Mouse (Mus musculus): ENCODE data around the gene Ikzf3.

Ikzf3 gene

GRCm38 (mm10) chr11:98446562-98447474, 99.0 kb downstream of the Ikzf3 start:
- DNase-seq (ENCODE audit: low spot score in 2 of 2) = peak in 1 of 2 experiments; percentile 22

DNA sequence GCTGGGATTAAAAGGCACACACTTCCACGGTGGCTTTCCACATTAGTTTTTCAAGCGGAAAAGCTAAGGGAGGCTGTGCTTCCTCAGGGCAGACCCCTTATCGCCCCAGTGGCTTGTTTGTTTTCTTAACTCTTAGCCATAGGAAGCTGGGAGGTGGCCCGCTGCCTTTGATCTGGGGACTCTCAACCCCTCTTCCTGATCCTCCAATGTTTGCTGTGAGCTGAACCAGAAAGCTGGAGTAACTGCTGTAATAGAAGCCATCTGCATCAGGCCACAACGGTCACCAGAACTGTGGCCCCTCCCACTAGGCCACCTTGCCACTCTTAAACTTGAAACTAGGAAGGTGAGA, 99.6 kb downstream of the Ikzf3 start, which contains the start of gene Grb7:
Gene Grb7, plus strand, starts transcription at position 182 of the 349 bp plus-strand sequence.
- no peak for DNase-seq (ENCODE audit: low spot score in 2 of 2)

DNA sequence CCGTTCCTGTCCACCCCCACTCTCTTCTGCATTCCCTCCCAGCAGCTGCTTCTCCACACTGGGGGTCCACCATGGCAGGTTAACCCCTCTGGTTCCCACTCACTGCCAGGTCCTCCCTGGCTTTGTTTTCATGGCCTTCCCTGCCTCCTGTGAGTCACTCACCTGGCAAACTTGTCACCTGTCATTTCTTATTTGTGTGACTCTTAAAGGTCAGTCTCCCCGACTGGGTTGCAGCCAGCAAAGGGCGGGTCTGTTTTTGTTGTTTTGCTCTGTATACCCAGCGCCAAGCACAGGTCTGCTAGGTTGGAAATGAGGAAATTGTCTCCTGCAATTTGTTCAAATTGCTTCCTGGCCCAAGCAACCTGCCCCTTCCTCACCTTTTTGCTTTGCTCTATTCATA, 100.2 kb downstream of the Ikzf3 start:
- DNase-seq (ENCODE audit: low spot score in 2 of 2) = no peak

DNA sequence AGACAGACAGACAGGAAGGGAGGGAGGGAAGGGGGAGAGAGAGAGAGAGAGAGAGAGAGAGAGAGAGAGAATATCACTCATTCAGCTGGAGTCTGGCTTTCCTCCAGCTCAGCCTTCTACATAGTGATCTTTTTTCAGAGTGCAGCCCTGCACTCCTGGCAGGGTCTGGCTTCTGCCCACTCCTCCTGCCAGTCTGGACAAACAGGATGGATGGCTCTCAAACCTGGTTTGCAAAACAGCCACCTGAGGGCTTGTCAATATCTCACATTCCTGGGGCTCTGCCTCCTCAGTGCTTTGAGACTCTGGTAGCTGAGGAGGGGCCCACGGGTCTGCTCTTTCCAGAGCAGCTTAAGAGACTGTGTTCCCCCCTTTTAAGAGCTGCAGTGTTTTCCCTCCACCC, 100.6 kb downstream of the Ikzf3 start:
- no peak for DNase-seq (ENCODE audit: low spot score in 2 of 2)

DNA sequence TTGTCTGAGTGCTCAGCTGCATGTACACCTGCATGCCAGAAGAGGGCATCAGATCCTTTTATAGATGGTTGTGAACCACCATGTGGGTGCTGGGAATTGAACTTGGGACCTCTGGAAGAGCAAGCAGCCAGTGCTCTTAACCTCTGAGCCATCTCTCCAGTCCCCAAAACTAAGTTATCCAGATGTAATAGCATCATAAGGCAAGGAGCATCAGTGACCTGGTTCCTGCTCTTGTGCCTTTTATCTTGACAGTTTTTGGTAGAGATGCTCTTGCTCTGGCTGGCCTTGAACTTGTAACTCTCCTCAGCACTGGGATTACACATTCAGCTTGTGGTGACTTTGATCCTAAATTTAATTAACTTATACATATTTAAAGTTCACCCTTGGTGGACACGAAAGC, 102.1 kb downstream of the Ikzf3 start:
- DNase-seq (ENCODE audit: low spot score in 2 of 2) = no peak

- DNase-seq (ENCODE audit: low spot score in 2 of 2) = peak; percentile 95 to 97
Observed at GRCm38 (mm10) chr11:98438331-98439158, 107.3 kb downstream of the Ikzf3 start, which contains the start of gene Mien1. TSS of gene Mien1 (minus strand) at chr11:98438991.

- DNase-seq (ENCODE audit: low spot score in 2 of 2) = no peak
Observed at GRCm38 (mm10) chr11:98437441-98437840, 108.4 kb downstream of the Ikzf3 start.

DNA sequence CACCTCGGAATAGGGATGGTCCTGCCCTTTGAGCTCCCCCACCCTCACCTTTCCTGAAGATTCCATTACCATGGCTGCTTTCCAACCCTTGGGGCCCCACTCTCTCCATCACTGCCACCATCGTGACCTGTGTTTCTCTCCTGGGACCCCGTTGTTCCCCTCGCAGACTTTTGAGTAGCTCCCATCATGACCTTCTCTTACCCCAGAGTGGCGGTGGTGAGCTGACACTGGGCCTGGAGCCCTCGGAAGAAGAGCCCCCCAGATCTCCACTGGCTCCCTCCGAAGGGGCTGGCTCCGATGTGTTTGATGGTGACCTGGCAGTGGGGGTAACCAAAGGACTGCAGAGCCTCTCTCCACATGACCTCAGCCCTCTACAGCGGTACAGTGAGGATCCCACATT, 110.1 kb downstream of the Ikzf3 start:
- no peak for DNase-seq (ENCODE audit: low spot score in 2 of 2)

GRCm38 (mm10) chr11:98431743-98432502, 113.9 kb downstream of the Ikzf3 start:
- no peak for DNase-seq (ENCODE audit: low spot score in 2 of 2)

DNA sequence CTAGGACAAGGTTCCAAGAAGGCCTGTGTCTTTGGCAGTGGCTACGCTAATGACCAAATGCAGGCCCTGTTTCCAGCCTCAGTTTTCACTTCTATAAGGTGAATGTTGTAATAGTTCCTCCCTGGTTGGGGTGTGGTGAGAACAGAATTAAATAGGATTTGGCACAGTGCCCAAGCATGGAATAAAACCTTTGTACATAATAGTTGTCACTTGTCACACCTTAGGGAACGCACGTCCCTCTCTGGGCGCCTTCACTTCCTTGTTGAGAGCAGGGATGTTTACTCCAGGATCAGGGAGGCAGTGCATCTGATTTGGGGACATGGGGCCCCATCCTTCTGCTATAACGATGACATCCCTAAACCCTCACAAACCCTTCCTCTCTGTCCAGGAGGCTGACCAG, 117.4 kb downstream of the Ikzf3 start:
- DNase-seq (ENCODE audit: low spot score in 2 of 2) = no peak

GRCm38 (mm10) chr11:98426592-98426991, 119.2 kb downstream of the Ikzf3 start:
- no peak for DNase-seq (ENCODE audit: low spot score in 2 of 2)

DNA sequence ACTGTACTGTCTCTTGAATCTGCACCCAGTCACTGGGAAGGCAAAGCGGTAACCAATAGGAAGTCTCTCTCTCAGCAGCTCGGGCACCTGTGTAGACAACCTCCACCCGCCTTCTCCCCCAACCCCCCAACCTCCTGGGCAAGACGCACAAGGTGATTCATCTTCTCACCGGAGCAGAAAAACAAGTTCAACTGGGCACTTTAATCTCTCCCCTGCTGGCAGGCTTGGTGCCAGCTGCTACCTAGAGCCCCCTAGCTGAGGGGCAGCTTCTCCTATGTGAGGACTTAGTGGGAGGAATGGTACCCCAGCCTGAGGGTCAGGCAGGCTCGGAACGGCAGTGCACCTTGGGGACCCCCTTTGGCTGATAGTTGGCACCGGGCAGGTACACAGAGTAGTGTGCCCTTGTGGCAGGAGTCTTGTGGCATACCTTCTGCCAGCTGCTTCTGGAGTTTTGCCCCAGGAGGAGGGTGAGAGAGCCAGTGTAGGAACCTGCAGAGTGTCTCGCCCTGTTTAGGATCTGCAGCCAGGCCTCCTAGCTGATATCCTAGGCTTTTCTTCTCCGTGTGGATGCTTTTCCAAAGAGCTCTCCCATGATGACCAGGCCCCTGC, 126.8 kb downstream of the Ikzf3 start:
- DNase-seq (ENCODE audit: low spot score in 2 of 2) = peak in 1 of 2 experiments; percentile 52

DNA sequence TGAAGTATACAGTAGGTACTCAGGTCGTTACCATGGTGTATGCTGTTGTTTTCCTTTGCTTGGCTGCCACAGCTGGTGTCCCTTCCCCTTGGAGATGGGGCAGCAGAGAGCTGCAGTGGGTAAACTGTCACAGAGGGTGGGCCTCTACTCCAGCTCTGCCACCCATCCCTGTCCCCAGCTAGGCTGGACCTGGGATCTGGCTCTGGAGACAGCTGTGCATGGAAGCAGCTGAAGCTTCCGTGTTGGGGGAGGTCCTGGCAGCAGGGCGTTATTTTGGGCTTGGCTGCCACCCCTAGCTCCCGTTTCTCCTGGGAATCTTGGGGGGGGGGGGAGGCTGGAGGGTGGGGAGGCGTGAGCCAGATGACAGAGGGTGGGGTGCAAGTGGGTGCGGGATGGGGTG, 127.6 kb downstream of the Ikzf3 start:
- no peak for DNase-seq (ENCODE audit: low spot score in 2 of 2)

DNA sequence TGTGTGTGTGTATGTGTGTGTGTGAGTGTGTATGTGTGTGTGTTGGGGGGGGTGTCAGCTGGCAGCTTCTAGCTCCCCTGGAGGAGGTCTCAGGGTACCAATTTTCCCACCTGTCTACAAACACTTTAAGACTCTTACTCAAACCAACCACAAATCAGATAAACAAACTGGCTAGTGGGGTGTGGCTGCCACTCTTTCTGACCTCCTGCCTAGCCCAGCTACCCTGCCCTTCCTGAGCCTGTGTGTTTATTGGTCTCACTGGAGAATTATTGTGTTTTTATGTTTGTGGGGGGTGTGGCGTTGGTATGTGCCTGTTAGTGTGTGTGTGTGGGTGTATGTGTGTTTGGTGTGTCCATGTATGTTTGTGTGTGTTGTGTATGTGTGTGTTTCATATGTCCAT, 128.8 kb downstream of the Ikzf3 start:
- no peak for DNase-seq (ENCODE audit: low spot score in 2 of 2)
